In the genomic region with DNA sequence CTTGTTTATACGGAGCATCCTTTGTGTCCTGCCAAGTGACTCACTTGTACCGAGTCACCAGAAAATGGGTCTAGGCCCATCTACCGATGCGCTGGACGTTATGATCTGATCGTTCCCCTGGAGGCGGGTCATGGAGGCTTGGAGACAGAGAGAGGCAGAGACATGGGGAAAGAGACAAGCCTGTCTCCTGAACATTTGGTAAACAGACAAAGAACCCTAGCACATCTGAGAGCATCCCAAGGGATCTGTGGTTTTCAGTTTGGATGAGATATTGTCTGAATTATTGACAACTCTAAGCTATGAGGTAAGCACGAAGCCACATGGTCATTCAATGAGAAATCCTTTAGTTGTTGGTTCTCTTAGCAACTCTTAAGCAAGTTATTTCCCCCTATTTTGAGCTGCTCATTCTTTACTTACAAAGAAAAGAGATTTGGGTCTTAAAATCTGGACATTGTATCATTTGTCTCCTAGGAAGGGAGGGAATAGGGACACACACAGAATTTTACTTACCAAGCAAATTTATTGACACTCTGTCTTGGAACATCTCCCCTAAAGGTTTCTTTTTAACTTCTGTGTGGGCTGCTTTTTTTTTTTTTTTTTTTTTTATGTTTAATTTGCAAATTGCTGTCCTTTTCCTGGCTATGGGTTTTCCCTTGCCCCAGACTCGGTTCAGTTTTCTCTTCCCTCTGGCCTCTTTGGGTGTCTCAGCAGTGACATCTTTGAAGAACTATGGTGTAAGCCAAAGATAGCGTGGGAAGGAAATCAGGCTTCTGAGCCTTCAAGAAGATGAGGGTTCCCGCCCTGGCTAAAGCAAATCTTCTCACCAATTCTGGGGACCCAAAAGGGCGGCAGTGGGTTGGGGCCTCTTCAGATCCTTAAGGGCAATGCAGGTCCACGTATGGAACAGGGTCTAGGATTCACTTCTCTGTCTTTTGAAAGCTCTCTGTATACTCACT, we compare ENCODE assay signal across 8 mouse cellular contexts. TPM values are rescaled to one million over a fixed set of nuclear protein-coding genes. Genes with fewer than 3 reads are reported as not detected.
A peak's percentile ranks its signal among the peaks of the same experiment; 100 is the strongest.
DNase-seq lines count a peak whose midpoint lies in the region; ATAC-seq and TF ChIP-seq lines count a peak whose summit lies in the region.

No protein-coding gene starts in this region.

- WGBS in kidney, adult 2 months: 78% methylated on average over 13 of the region's 13 CpGs
- WGBS in forebrain, embryonic 12.5 days: 66% methylated on average over 13 of the region's 13 CpGs
- WGBS in intestine, postnatal 0 days: 73% methylated on average over 13 of the region's 13 CpGs
- 72% methylated on average over 13 of the region's 13 CpGs for WGBS in small intestine, adult 2 months

- peak overlapping the region; percentile 71 for H3K27ac ChIP-seq in kidney, adult 2 months (ENCODE audit: insufficient read depth, low read depth, low read length)
- no peak overlapping the region for H3K27ac ChIP-seq in ES-Bruce4 (ENCODE audit: insufficient read depth, low read length)
- H3K27ac ChIP-seq in forebrain, embryonic 12.5 days: peak overlapping the region; percentile 89; the same call in 1 of the 2 replicates
- H3K27ac ChIP-seq in intestine, postnatal 0 days (ENCODE audit: low read depth, low read length): peak overlapping the region; percentile 68
- peak overlapping the region; percentile 54 for H3K27ac ChIP-seq in small intestine, adult 2 months (ENCODE audit: insufficient read depth, low read depth, low read length)

- TF ChIP-seq CTCF in kidney, adult 2 months (conservative IDR thresholded peaks at IDR 0.05; ENCODE audit: insufficient read depth, insufficient read length, low read depth, low read length): no peak
- no peak for TF ChIP-seq CTCF in ES-Bruce4 (IDR thresholded peaks at IDR 0.05; ENCODE audit: low read depth, low read length)
- TF ChIP-seq CTCF in intestine, postnatal 0 days (IDR thresholded peaks at IDR 0.05; ENCODE audit: low read depth): no peak
- TF ChIP-seq CTCF in small intestine, adult 2 months (IDR thresholded peaks at IDR 0.05; ENCODE audit: extremely low read depth, insufficient read length, insufficient replicate concordance, low read depth, low read length): no peak

- peak overlapping the region; percentile 62 for H3K4me3 ChIP-seq in kidney, adult 2 months (ENCODE audit: insufficient read depth, low read depth, low read length)
- peak overlapping the region; percentile 45 for H3K4me3 ChIP-seq in ES-Bruce4 (ENCODE audit: low read depth, low read length)
- peak overlapping the region; percentile 89 for H3K4me3 ChIP-seq in forebrain, embryonic 12.5 days (replicated peaks)
- peak overlapping the region; percentile 74 for H3K4me3 ChIP-seq in intestine, postnatal 0 days (ENCODE audit: low read depth, low read length)
- H3K4me3 ChIP-seq in small intestine, adult 2 months (ENCODE audit: low read depth, low read length): peak overlapping the region; percentile 84

- peak overlapping the region; percentile 84 for H3K4me2 ChIP-seq in forebrain, embryonic 12.5 days
- H3K4me2 ChIP-seq in intestine, postnatal 0 days (replicated peaks; ENCODE audit: low read depth): peak overlapping the region; percentile 98

- no peaks in the 10 kb centered on the region for H3K4me1 ChIP-seq in kidney, adult 2 months (ENCODE audit: control insufficient read depth, insufficient read depth, low read length)
- peaks cover 9% of the 10 kb centered on the region for H3K4me1 ChIP-seq in ES-Bruce4 (ENCODE audit: control insufficient read depth, insufficient read depth, low read length)
- H3K4me1 ChIP-seq in forebrain, embryonic 12.5 days: peaks cover 52% of the 10 kb centered on the region
- no peaks in the 10 kb centered on the region for H3K4me1 ChIP-seq in intestine, postnatal 0 days (replicated peaks; ENCODE audit: control insufficient read depth, insufficient read depth, low read length)
- no peaks in the 10 kb centered on the region; the same call in 1 of the 2 replicates for H3K4me1 ChIP-seq in small intestine, adult 2 months (ENCODE audit: control insufficient read depth, insufficient read depth, insufficient read length, low read length)

- H3K9me3 ChIP-seq in ES-Bruce4 (replicated peaks; ENCODE audit: control insufficient read depth, insufficient read depth, low read length, poor library complexity, severe bottlenecking): no peaks in the 10 kb centered on the region
- no peaks in the 10 kb centered on the region for H3K9me3 ChIP-seq in forebrain, embryonic 12.5 days
- no peaks in the 10 kb centered on the region for H3K9me3 ChIP-seq in intestine, postnatal 0 days (ENCODE audit: control insufficient read depth)

- no peaks in the 10 kb centered on the region for H3K27me3 ChIP-seq in kidney, adult 2 months (replicated peaks; ENCODE audit: control insufficient read depth, insufficient read depth, low read length)
- peaks cover 8% of the 10 kb centered on the region; the same call in 1 of the 2 replicates for H3K27me3 ChIP-seq in ES-Bruce4 (ENCODE audit: control insufficient read depth, insufficient read depth, low read length, poor library complexity, severe bottlenecking)
- no peaks in the 10 kb centered on the region for H3K27me3 ChIP-seq in forebrain, embryonic 12.5 days
- H3K27me3 ChIP-seq in intestine, postnatal 0 days (replicated peaks; ENCODE audit: control insufficient read depth, insufficient read depth, low read length): no peaks in the 10 kb centered on the region
- H3K27me3 ChIP-seq in small intestine, adult 2 months (ENCODE audit: control insufficient read depth, insufficient read depth, low read length): no peaks in the 10 kb centered on the region; the same call in 1 of the 2 replicates

- H3K36me3 ChIP-seq in kidney, adult 2 months (ENCODE audit: control insufficient read depth, insufficient read depth, low read length): no peaks in the 10 kb centered on the region
- no peaks in the 10 kb centered on the region for H3K36me3 ChIP-seq in ES-Bruce4 (ENCODE audit: control insufficient read depth, insufficient read depth, low read length, poor library complexity, severe bottlenecking)
- H3K36me3 ChIP-seq in forebrain, embryonic 12.5 days (replicated peaks): peaks cover 3% of the 10 kb centered on the region
- H3K36me3 ChIP-seq in intestine, postnatal 0 days (ENCODE audit: control insufficient read depth, insufficient read depth): no peaks in the 10 kb centered on the region
- H3K36me3 ChIP-seq in small intestine, adult 2 months (ENCODE audit: control insufficient read depth, insufficient read depth, low read length): no peaks in the 10 kb centered on the region

- no peak for TF ChIP-seq POLR2A in kidney, adult 2 months (IDR thresholded peaks at IDR 0.05; ENCODE audit: low read depth, low read length)
- TF ChIP-seq POLR2A in ES-Bruce4 (IDR thresholded peaks at IDR 0.05; ENCODE audit: insufficient read depth, low read length): no peak
- TF ChIP-seq POLR2A in small intestine, adult 2 months (IDR thresholded peaks at IDR 0.05; ENCODE audit: low read depth, low read length): no peak

- no peak for DNase-seq in kidney, adult 2 months
- DNase-seq in kidney, postnatal 36 days: no peak
- DNase-seq in right cerebral cortex, postnatal 14 days: no peak

- ATAC-seq in forebrain, embryonic 12.5 days (ENCODE audit: low FRiP score): 0 out of 2 replicates have a peak, but pooled peaks have one; percentile 6
- no peak for ATAC-seq in intestine, postnatal 0 days
- ATAC-seq in cerebellum, adult (ENCODE audit: insufficient number of reproducible peaks, low FRiP score, low TSS enrichment): no peak

- no peak for TF ChIP-seq EP300 in ES-Bruce4 (IDR thresholded peaks at IDR 0.05; ENCODE audit: insufficient read depth, low read depth, low read length)

- H3K9ac ChIP-seq in ES-Bruce4 (ENCODE audit: low read depth, poor library complexity, severe bottlenecking): peak overlapping the region; percentile 88
- H3K9ac ChIP-seq in forebrain, embryonic 12.5 days: peak overlapping the region; percentile 99
- H3K9ac ChIP-seq in intestine, postnatal 0 days (ENCODE audit: low read depth, low read length): peak overlapping the region; percentile 79; the same call in 1 of the 2 replicates

RNA-seq across cellular contexts. Expression of a gene that starts 0.7 kb away (rescaled TPM):
- polyA plus RNA-seq in kidney, adult 2 months (2012; rRNA removed): 26.7 and 28.4 TPM in 2 replicates
- polyA plus RNA-seq in ES-Bruce4 (2011; ENCODE audit: insufficient read depth, insufficient read length, low read depth, missing spikeins): 18.5 and 21.7 TPM in 2 replicates
- 36.5 and 37.7 TPM in 2 replicates for polyA plus RNA-seq in forebrain, embryonic 12.5 days (2016; fragmentation: Nextera tagmentation; extraction: Ambion mirVana)
- 11.6 and 13.0 TPM in 2 replicates for polyA plus RNA-seq in intestine, postnatal 0 days (2015; fragmentation: Nextera tagmentation; extraction: Ambion mirVana)
- polyA plus RNA-seq in small intestine, adult 2 months (2012; rRNA removed): 10.0 and 12.0 TPM in 2 replicates
